Mouse (Mus musculus): ENCODE measurements around the gene Prpf19. TPM values are rescaled to one million over a fixed set of nuclear protein-coding genes. Genes with fewer than 3 reads are reported as not detected.

Gene Prpf19
- polyA plus RNA-seq, 1 experiment from 2014 or later, result 40.6 TPM

- Histone ChIP-seq H3K4me3 (replicated peaks; ENCODE audit: low read length) (no peak overlapping the region), H3K4me1 (ENCODE audit: control insufficient read depth, insufficient read depth, low read length) (peaks cover 26% of the 10 kb centered on the region), H3K27me3 (ENCODE audit: control insufficient read depth, insufficient read depth, low read length) (no peaks in the 10 kb centered on the region), H3K27ac (ENCODE audit: low read length) (peak overlapping the region; percentile 94), H3K4me2 (ENCODE audit: low read depth, low read length) (peak overlapping the region; percentile 20), H3K36me3 (ENCODE audit: control insufficient read depth, insufficient read depth, low read length) (peaks cover 23% of the 10 kb centered on the region), H3K9ac (ENCODE audit: low read length) (peak overlapping the region; percentile 55), H3K9me3 (replicated peaks; ENCODE audit: control insufficient read depth, low read length) (no peaks in the 10 kb centered on the region)
- ATAC-seq (ENCODE audit: insufficient read depth, low FRiP score), result peak; percentile 2; the same call in 1 of the 2 replicates
- WGBS, result 49% methylated on average over 5 of the region's 5 CpGs
Observed at GRCm38 (mm10) chr19:10905728-10906000, 10.6 kb downstream of the Prpf19 start.

- H3K9me3 ChIP-seq (replicated peaks; ENCODE audit: control insufficient read depth, low read length), result no peaks in the 10 kb centered on the region
- no peak overlapping the region for H3K9ac ChIP-seq (ENCODE audit: low read length)
- H3K4me2 ChIP-seq (ENCODE audit: low read depth, low read length), result no peak overlapping the region
- peaks cover 26% of the 10 kb centered on the region for H3K4me1 ChIP-seq (ENCODE audit: control insufficient read depth, insufficient read depth, low read length)
- H3K36me3 ChIP-seq (ENCODE audit: control insufficient read depth, insufficient read depth, low read length), result peaks cover 7% of the 10 kb centered on the region; the same call in 1 of the 2 replicates
- no peak for ATAC-seq (ENCODE audit: insufficient read depth, low FRiP score)
- H3K27ac ChIP-seq (ENCODE audit: low read length), result peak overlapping the region; percentile 91; the same call in 1 of the 2 replicates
- WGBS, result 53% methylated on average over 3 of the region's 3 CpGs
- H3K4me3 ChIP-seq (replicated peaks; ENCODE audit: low read length), result no peak overlapping the region
- H3K27me3 ChIP-seq (ENCODE audit: control insufficient read depth, insufficient read depth, low read length), result no peaks in the 10 kb centered on the region
Observed at GRCm38 (mm10) chr19:10907891-10908290, 12.9 kb downstream of the Prpf19 start.

- H3K27me3 ChIP-seq (ENCODE audit: control insufficient read depth, insufficient read depth, low read length), result no peaks in the 10 kb centered on the region
- H3K9me3 ChIP-seq (replicated peaks; ENCODE audit: control insufficient read depth, low read length), result no peaks in the 10 kb centered on the region
- H3K9ac ChIP-seq (ENCODE audit: low read length), result no peak overlapping the region
- H3K4me1 ChIP-seq (ENCODE audit: control insufficient read depth, insufficient read depth, low read length), result peaks cover 24% of the 10 kb centered on the region
- H3K4me3 ChIP-seq (replicated peaks; ENCODE audit: low read length), result no peak overlapping the region
- peaks cover 7% of the 10 kb centered on the region; the same call in 1 of the 2 replicates for H3K36me3 ChIP-seq (ENCODE audit: control insufficient read depth, insufficient read depth, low read length)
- no peak overlapping the region for H3K4me2 ChIP-seq (ENCODE audit: low read depth, low read length)
- ATAC-seq (ENCODE audit: insufficient read depth, low FRiP score), result peak; percentile 69; the same call in 1 of the 2 replicates
- H3K27ac ChIP-seq (ENCODE audit: low read length), result peak overlapping the region; percentile 91
- 48% methylated on average over 6 of the region's 6 CpGs for WGBS
Observed at GRCm38 (mm10) chr19:10909087-10909721, 14.2 kb downstream of the Prpf19 start.

- H3K36me3 ChIP-seq (ENCODE audit: control insufficient read depth, insufficient read depth, low read length), result no peaks in the 10 kb centered on the region
- no peak overlapping the region for H3K4me3 ChIP-seq (replicated peaks; ENCODE audit: low read length)
- no peaks in the 10 kb centered on the region for H3K9me3 ChIP-seq (replicated peaks; ENCODE audit: control insufficient read depth, low read length)
- 44% methylated on average over 7 of the region's 7 CpGs for WGBS
- H3K27ac ChIP-seq (ENCODE audit: low read length), result no peak overlapping the region
- peaks cover 4% of the 10 kb centered on the region for H3K4me1 ChIP-seq (ENCODE audit: control insufficient read depth, insufficient read depth, low read length)
- no peak for ATAC-seq (ENCODE audit: insufficient read depth, low FRiP score)
- H3K27me3 ChIP-seq (ENCODE audit: control insufficient read depth, insufficient read depth, low read length), result no peaks in the 10 kb centered on the region
- no peak overlapping the region for H3K4me2 ChIP-seq (ENCODE audit: low read depth, low read length)
- H3K9ac ChIP-seq (ENCODE audit: low read length), result no peak overlapping the region
Observed at GRCm38 (mm10) chr19:10914291-10914690, 19.3 kb downstream of the Prpf19 start.

GRCm38 (mm10) chr19:10914870-10915269 lies 19.8 kb downstream of the Prpf19 start:
- Histone ChIP-seq H3K9ac (ENCODE audit: low read length) (no peak overlapping the region), H3K9me3 (replicated peaks; ENCODE audit: control insufficient read depth, low read length) (no peaks in the 10 kb centered on the region), H3K36me3 (ENCODE audit: control insufficient read depth, insufficient read depth, low read length) (no peaks in the 10 kb centered on the region), H3K27ac (ENCODE audit: low read length) (no peak overlapping the region), H3K27me3 (ENCODE audit: control insufficient read depth, insufficient read depth, low read length) (no peaks in the 10 kb centered on the region), H3K4me3 (replicated peaks; ENCODE audit: low read length) (no peak overlapping the region), H3K4me1 (ENCODE audit: control insufficient read depth, insufficient read depth, low read length) (no peaks in the 10 kb centered on the region), H3K4me2 (ENCODE audit: low read depth, low read length) (no peak overlapping the region)
- 0 out of 2 replicates have a peak, but pooled peaks have one; percentile 14 for ATAC-seq (ENCODE audit: insufficient read depth, low FRiP score)
- WGBS, result 64% methylated on average over 2 of the region's 2 CpGs

- WGBS, result 52% methylated on average over 5 of the region's 5 CpGs
Observed at GRCm38 (mm10) chr19:10916506-10916905, 21.5 kb downstream of the Prpf19 start.

GRCm38 (mm10) chr19:10918321-10918991 lies 23.4 kb downstream of the Prpf19 start:
- Histone ChIP-seq H3K27ac (ENCODE audit: low read length) (no peak overlapping the region), H3K4me3 (replicated peaks; ENCODE audit: low read length) (no peak overlapping the region), H3K36me3 (ENCODE audit: control insufficient read depth, insufficient read depth, low read length) (no peaks in the 10 kb centered on the region), H3K4me2 (ENCODE audit: low read depth, low read length) (no peak overlapping the region), H3K4me1 (ENCODE audit: control insufficient read depth, insufficient read depth, low read length) (no peaks in the 10 kb centered on the region), H3K27me3 (ENCODE audit: control insufficient read depth, insufficient read depth, low read length) (no peaks in the 10 kb centered on the region), H3K9me3 (replicated peaks; ENCODE audit: control insufficient read depth, low read length) (no peaks in the 10 kb centered on the region), H3K9ac (ENCODE audit: low read length) (no peak overlapping the region)
- 84% methylated on average over 10 of the region's 10 CpGs for WGBS
- no peak for ATAC-seq (ENCODE audit: insufficient read depth, low FRiP score)

More at GRCm38 (mm10) chr19:10916506-10916905, 21.5 kb downstream of the Prpf19 start:
- H3K4me3 ChIP-seq (replicated peaks; ENCODE audit: low read length), result no peak overlapping the region
- no peaks in the 10 kb centered on the region for H3K27me3 ChIP-seq (ENCODE audit: control insufficient read depth, insufficient read depth, low read length)
- H3K4me2 ChIP-seq (ENCODE audit: low read depth, low read length), result no peak overlapping the region
- H3K4me1 ChIP-seq (ENCODE audit: control insufficient read depth, insufficient read depth, low read length), result no peaks in the 10 kb centered on the region
- ATAC-seq (ENCODE audit: insufficient read depth, low FRiP score), result no peak
- H3K9ac ChIP-seq (ENCODE audit: low read length), result no peak overlapping the region
- no peaks in the 10 kb centered on the region for H3K36me3 ChIP-seq (ENCODE audit: control insufficient read depth, insufficient read depth, low read length)
- no peaks in the 10 kb centered on the region for H3K9me3 ChIP-seq (replicated peaks; ENCODE audit: control insufficient read depth, low read length)
- no peak overlapping the region for H3K27ac ChIP-seq (ENCODE audit: low read length)

GRCm38 (mm10) chr19:10920532-10920931 lies 25.5 kb downstream of the Prpf19 start, which contains the start of gene Zp1:
TSS of gene Zp1 (minus strand) at chr19:10920632.
- no peak for ATAC-seq (ENCODE audit: insufficient read depth, low FRiP score)
- 65% methylated on average over 2 of the region's 2 CpGs for WGBS
- Histone ChIP-seq H3K36me3 (ENCODE audit: control insufficient read depth, insufficient read depth, low read length) (no peaks in the 10 kb centered on the region), H3K9ac (ENCODE audit: low read length) (no peak within 1 kb of the TSS), H3K4me3 (replicated peaks; ENCODE audit: low read length) (no peak within 1 kb of the TSS), H3K9me3 (replicated peaks; ENCODE audit: control insufficient read depth, low read length) (no peaks in the 10 kb centered on the region), H3K27ac (ENCODE audit: low read length) (no peak within 1 kb of the TSS), H3K4me1 (ENCODE audit: control insufficient read depth, insufficient read depth, low read length) (no peaks in the 10 kb centered on the region), H3K27me3 (ENCODE audit: control insufficient read depth, insufficient read depth, low read length) (no peaks in the 10 kb centered on the region), H3K4me2 (ENCODE audit: low read depth, low read length) (no peak within 1 kb of the TSS)

GRCm38 (mm10) chr19:10921058-10921457 lies 26.0 kb downstream of the Prpf19 start:
- no peak overlapping the region for H3K9ac ChIP-seq (ENCODE audit: low read length)
- no peaks in the 10 kb centered on the region for H3K4me1 ChIP-seq (ENCODE audit: control insufficient read depth, insufficient read depth, low read length)
- no peaks in the 10 kb centered on the region for H3K27me3 ChIP-seq (ENCODE audit: control insufficient read depth, insufficient read depth, low read length)
- no peak overlapping the region for H3K4me2 ChIP-seq (ENCODE audit: low read depth, low read length)
- no peaks in the 10 kb centered on the region for H3K36me3 ChIP-seq (ENCODE audit: control insufficient read depth, insufficient read depth, low read length)
- H3K27ac ChIP-seq (ENCODE audit: low read length), result no peak overlapping the region
- H3K4me3 ChIP-seq (replicated peaks; ENCODE audit: low read length), result no peak overlapping the region
- WGBS, result 70% methylated on average over 3 of the region's 3 CpGs
- no peak for ATAC-seq (ENCODE audit: insufficient read depth, low FRiP score)
- H3K9me3 ChIP-seq (replicated peaks; ENCODE audit: control insufficient read depth, low read length), result no peaks in the 10 kb centered on the region
